Mouse (Mus musculus) brown adipose tissue, adult 24 weeks (tissue): ENCODE measurements at regions not wholly inside any gene's neighbourhood (a gene's known extent, or its start where the extent isn't known, plus 50 kb on each side); places are given as distances from the start of the nearest gene placed in this dataset.
"Not testable (repeated sequence)": the region's sequence is repeated elsewhere in the genome, so short reads cannot be mapped to it uniquely, and the experiment has no call there.

ENCODE experiments used
- H3K27ac ChIP-seq: fragments of 200-500 bp; replicated peaks from 2 replicates; pipeline ENCODE4 v1.5.1; 2012; ENCODE audit warnings: low read depth, mild to moderate bottlenecking, low read length
- H3K4me1 ChIP-seq: fragments of 200-500 bp; 2 replicates; pipeline ENCODE4 v1.6.1; 2012; ENCODE audit warnings: low read length, mixed read lengths; ENCODE audit not compliant: control insufficient read depth, insufficient read depth, insufficient read length
- H3K4me3 ChIP-seq: fragments of 200-500 bp; 2 replicates; pipeline ENCODE4 v1.5.1; 2012; ENCODE audit warnings: low read depth, mild to moderate bottlenecking, low read length, moderate library complexity; ENCODE audit not compliant: insufficient read depth

GRCm38 (mm10) chr17:13654606-13655005 is 105.7 kb upstream of the Afdn start:
- not testable (repeated sequence) for H3K27ac ChIP-seq, H3K4me3 ChIP-seq
- H3K4me1 ChIP-seq = peaks cover 14% of the 10 kb centered on the region

- H3K4me1 ChIP-seq = peaks cover 18% of the 10 kb centered on the region
- peak overlapping the region; percentile 57; the same call in 1 of the 2 replicates for H3K27ac ChIP-seq
- H3K4me3 ChIP-seq = 0 out of 2 replicates have a peak overlapping the region, but pooled peaks have one; percentile 23
These were observed 104.3 kb upstream of the Afdn start for GRCm38 (mm10) chr17:13656065-13656464.

DNA sequence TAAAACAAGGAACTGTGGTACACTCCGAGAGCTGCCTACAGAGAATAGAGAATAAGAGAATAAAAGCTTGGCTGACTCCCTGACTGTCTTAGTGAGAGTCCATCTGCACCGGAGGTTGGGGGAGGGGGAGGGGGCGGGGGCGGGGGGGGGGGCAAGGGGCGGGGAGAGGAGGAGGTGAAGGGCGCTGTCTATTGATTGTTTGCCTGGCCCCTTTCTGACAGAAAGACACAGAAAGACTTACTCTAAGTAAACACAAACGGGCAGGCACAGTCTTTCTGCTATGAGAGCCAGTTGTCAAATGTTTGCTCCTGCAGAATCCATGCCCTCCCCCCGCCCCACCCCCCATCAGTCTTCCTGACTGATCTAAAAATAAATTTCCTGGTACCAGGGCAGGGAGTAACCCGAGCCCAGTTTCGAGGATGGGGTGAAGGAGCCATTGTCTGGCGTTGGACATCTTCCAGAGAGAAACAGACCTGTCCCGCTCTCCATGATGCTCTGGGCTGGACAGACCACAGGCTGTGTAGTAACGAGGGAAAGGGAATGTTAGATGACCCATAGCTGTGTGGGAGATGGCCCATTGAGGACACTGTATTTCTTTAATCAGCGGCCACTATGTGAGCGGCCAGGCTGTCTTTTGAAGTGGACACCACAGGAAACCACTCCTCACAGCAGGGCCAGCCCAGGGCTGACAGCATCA is 103.7 kb upstream of the Afdn start:
- H3K4me3 ChIP-seq = peak overlapping the region; percentile 23
- H3K4me1 ChIP-seq = peaks cover 18% of the 10 kb centered on the region
- peak overlapping the region; percentile 86 for H3K27ac ChIP-seq

DNA sequence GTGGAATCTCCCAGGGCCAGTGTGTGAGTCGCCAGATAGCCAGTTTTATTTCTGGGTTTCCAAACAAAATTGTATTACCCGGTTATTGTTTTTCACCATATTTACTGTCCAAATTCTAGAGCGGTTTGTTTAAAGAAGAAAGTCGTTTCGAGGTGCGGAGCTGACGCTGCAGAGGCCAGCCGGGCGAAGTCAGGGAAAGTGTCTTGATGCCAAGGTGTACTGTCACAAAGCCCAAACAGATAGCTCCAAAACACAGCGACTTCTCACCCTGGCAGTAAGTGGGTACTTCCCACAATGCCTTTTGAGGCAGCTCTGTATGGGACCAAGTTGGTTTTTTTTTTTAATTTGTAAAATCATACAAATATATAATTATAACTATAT is 103.2 kb upstream of the Afdn start:
- peak overlapping the region; percentile 86 for H3K27ac ChIP-seq
- H3K4me3 ChIP-seq = no peak overlapping the region
- H3K4me1 ChIP-seq = peaks cover 18% of the 10 kb centered on the region

GRCm38 (mm10) chr17:13657656-13658292 is 102.6 kb upstream of the Afdn start:
- Histone ChIP-seq H3K27ac (peak overlapping the region; percentile 13), H3K4me1 (peaks cover 18% of the 10 kb centered on the region), H3K4me3 (no peak overlapping the region)

DNA sequence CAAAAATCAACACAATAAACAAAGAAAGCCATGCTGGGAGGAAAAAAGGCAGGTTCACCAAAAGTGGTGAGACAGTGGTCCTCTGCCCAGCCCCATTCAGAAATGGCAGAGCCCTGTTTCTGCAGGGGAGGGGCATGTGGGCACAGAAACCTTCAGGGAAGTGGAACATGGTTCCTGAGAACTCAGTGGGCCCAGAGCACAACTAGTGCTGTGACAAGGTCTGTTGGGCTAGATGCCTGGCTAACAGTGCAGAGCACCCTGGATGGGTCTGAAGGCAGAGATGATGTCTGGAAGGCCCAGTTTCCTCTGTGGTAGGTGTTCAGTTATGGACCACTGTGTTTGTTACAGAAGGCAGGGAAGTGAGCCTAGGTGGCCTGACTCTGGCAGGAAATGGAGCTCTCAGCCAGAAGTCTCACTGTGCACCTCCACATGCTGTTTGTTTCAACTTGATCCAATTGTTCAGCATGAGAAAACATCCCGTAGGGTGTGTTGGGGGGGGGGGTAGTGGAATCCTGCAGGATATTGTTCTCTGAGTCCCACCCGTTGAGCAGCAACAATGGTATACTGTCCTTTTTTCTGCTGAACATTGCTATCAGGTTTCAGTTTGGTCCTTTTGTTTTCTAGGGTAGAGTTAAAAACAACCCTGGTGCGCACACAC is 101.9 kb upstream of the Afdn start:
- 0 out of 2 replicates have a peak overlapping the region, but pooled peaks have one; percentile 6 for H3K4me3 ChIP-seq
- peaks cover 18% of the 10 kb centered on the region for H3K4me1 ChIP-seq
- peak overlapping the region; percentile 91 for H3K27ac ChIP-seq

GRCm38 (mm10) chr17:13659103-13659502 is 101.2 kb upstream of the Afdn start:
- Histone ChIP-seq H3K27ac (peak overlapping the region; percentile 91), H3K4me3 (peak overlapping the region; percentile 19; the same call in 1 of the 2 replicates), H3K4me1 (peaks cover 18% of the 10 kb centered on the region)

- H3K4me1 ChIP-seq = peaks cover 18% of the 10 kb centered on the region
- no peak overlapping the region for H3K4me3 ChIP-seq
- peak overlapping the region; percentile 91; the same call in 1 of the 2 replicates for H3K27ac ChIP-seq
These were observed 100.4 kb upstream of the Afdn start for GRCm38 (mm10) chr17:13659943-13660342.

DNA sequence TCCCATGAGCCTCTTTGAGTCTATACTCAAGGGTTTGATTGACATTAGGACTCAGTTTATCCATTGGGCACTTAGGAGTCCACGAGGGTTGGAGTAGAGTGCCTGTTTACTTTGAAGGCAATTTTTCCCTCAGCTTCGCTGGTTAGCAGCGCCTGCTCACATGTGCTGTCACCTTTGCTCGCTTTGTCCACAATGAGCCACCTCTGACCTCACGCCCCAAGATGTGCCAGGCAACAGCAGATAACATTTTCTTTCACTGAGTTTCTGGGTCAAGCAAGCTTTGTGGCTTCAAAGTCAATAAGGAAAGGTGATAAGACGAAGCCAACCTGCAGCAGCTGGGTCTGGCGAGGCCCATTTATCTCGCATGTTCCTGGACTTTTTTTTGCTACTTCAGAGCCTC is 99.3 kb upstream of the Afdn start:
- H3K27ac ChIP-seq = no peak overlapping the region
- no peak overlapping the region for H3K4me3 ChIP-seq

DNA sequence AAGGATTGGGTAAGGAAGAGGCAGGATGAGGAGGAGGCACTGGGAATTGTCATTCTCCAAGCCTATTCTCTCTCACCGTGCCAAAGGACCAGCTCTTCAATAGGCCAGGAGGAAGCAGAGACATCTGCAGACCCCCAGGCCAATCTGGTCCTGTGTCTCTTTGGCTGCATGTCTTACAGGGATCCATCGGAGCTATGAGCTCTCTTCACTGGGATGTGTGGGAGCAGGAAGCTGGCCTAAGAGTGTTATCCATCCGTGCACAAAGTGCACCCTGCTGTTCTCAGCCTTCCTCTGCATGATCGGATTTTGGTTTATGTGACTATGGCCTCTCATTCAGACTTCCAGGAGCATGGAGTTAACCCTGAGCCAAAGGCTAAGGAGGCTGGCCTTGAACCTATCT is 98.2 kb upstream of the Afdn start:
- H3K4me1 ChIP-seq = peaks cover 13% of the 10 kb centered on the region
- no peak overlapping the region for H3K27ac ChIP-seq
- no peak overlapping the region for H3K4me3 ChIP-seq

More for the DNA sequence above, 99.3 kb upstream of the Afdn start:
- peaks cover 16% of the 10 kb centered on the region for H3K4me1 ChIP-seq
